Mouse (Mus musculus) midbrain, embryonic 15.5 days (tissue): ENCODE measurements around the gene AL732309.1. TPM values are rescaled to one million over a fixed set of nuclear protein-coding genes. Genes with fewer than 3 reads are reported as not detected.

Source experiments
- ATAC-seq: fragments of 200-750 bp; cut with Nextera tagmentation; replicated peaks from 2 replicates; pipeline ENCODE4 v1.8.0; 2017; ENCODE audit warnings: moderate TSS enrichment
- H3K27ac ChIP-seq: fragments of 300-500 bp; sonication (generic); 2 replicates; pipeline ENCODE4 v1.5.1; 2015; ENCODE audit warnings: mild to moderate bottlenecking, inconsistent platforms
- H3K27me3 ChIP-seq: fragments of 300-500 bp; sonication (generic); replicated peaks from 2 replicates; pipeline ENCODE4 v1.6.1; 2015; ENCODE audit warnings: inconsistent platforms
- H3K36me3 ChIP-seq: fragments of 300-500 bp; sonication (generic); replicated peaks from 2 replicates; pipeline ENCODE4 v1.6.1; 2015; ENCODE audit warnings: inconsistent platforms
- H3K4me1 ChIP-seq: fragments of 300-500 bp; sonication (generic); 2 replicates; pipeline ENCODE4 v1.6.1; 2015; ENCODE audit warnings: inconsistent platforms
- H3K4me2 ChIP-seq: fragments of 300-500 bp; sonication (generic); 2 replicates; pipeline ENCODE4 v1.6.1; 2015; ENCODE audit warnings: inconsistent platforms, mild to moderate bottlenecking, moderate library complexity
- H3K4me3 ChIP-seq: fragments of 300-500 bp; sonication (generic); 2 replicates; pipeline ENCODE4 v1.5.1; 2015; ENCODE audit warnings: mild to moderate bottlenecking, inconsistent platforms
- H3K9ac ChIP-seq: fragments of 300-500 bp; sonication (generic); 2 replicates; pipeline ENCODE4 v1.6.1; 2015; ENCODE audit warnings: mild to moderate bottlenecking, inconsistent platforms
- H3K9me3 ChIP-seq: fragments of 300-500 bp; sonication (generic); 2 replicates; pipeline ENCODE4 v1.6.1; 2016; ENCODE audit warnings: inconsistent platforms
- WGBS: fragments of 180-500 bp; shearing (Covaris S2); methylation state at CpG from one replicate; pipeline ENCODE4 v1.1.7; 2015; ENCODE audit warnings: mixed read lengths; 5-methylcytosine and 5-hydroxymethylcytosine counted together
- polyA plus RNA-seq: library from polyadenylated mRNA; unstranded; fragments of >200 nt; fragmentation: Nextera tagmentation; extraction: Ambion mirVana; gene quantifications from 2 replicates; pipeline ENCODE4 v1.2.1, GENCODE M21; 2015

The AL732309.1 gene
- polyA plus RNA-seq, 1 experiment from 2014 or later, result 6.2 TPM

GRCm38 (mm10) chr2:25233421-25233820, 13.2 kb downstream of the AL732309.1 start:
- ATAC-seq, result no peak
- H3K27me3 ChIP-seq, result peaks cover 6% of the 10 kb centered on the region; the same call in 1 of the 2 replicates
- no peak overlapping the region for H3K27ac ChIP-seq
- H3K9me3 ChIP-seq, result no peaks in the 10 kb centered on the region
- H3K4me1 ChIP-seq, result peaks cover 4% of the 10 kb centered on the region; the same call in 1 of the 2 replicates
- WGBS, result 82% methylated on average over 4 of the region's 4 CpGs
- H3K4me3 ChIP-seq, result no peak overlapping the region
- H3K9ac ChIP-seq, result no peak overlapping the region
- H3K4me2 ChIP-seq, result no peak overlapping the region
- no peaks in the 10 kb centered on the region for H3K36me3 ChIP-seq

- H3K27ac ChIP-seq, result no peak overlapping the region
- 49% methylated on average over 12 of the region's 12 CpGs for WGBS
- ATAC-seq, result no peak
These were observed 15.6 kb downstream of the AL732309.1 start for GRCm38 (mm10) chr2:25231038-25231437.

GRCm38 (mm10) chr2:25230581-25230980, 16.1 kb downstream of the AL732309.1 start:
- Histone ChIP-seq H3K4me3 (no peak overlapping the region), H3K36me3 (no peaks in the 10 kb centered on the region), H3K9me3 (no peaks in the 10 kb centered on the region), H3K27me3 (peaks cover 6% of the 10 kb centered on the region; the same call in 1 of the 2 replicates), H3K4me1 (peaks cover 9% of the 10 kb centered on the region), H3K27ac (no peak overlapping the region), H3K9ac (no peak overlapping the region), H3K4me2 (no peak overlapping the region)
- no peak for ATAC-seq
- 81% methylated on average over 7 of the region's 7 CpGs for WGBS

More at GRCm38 (mm10) chr2:25231038-25231437, 15.6 kb downstream of the AL732309.1 start:
- Histone ChIP-seq H3K4me3 (no peak overlapping the region), H3K9me3 (no peaks in the 10 kb centered on the region), H3K27me3 (peaks cover 6% of the 10 kb centered on the region; the same call in 1 of the 2 replicates), H3K4me1 (peaks cover 4% of the 10 kb centered on the region), H3K36me3 (no peaks in the 10 kb centered on the region), H3K9ac (no peak overlapping the region), H3K4me2 (no peak overlapping the region)

GRCm38 (mm10) chr2:25229582-25229981, 17.1 kb downstream of the AL732309.1 start:
- H3K4me3 ChIP-seq, result no peak overlapping the region
- WGBS, result 82% methylated on average over 5 of the region's 5 CpGs

GRCm38 (mm10) chr2:25228995-25229530, 17.6 kb downstream of the AL732309.1 start:
- no peaks in the 10 kb centered on the region for H3K36me3 ChIP-seq
- H3K4me2 ChIP-seq, result peak overlapping the region; percentile 28; the same call in 1 of the 2 replicates
- no peak overlapping the region for H3K27ac ChIP-seq
- 67% methylated on average over 6 of the region's 6 CpGs for WGBS
- H3K4me1 ChIP-seq, result peaks cover 12% of the 10 kb centered on the region
- no peak overlapping the region for H3K4me3 ChIP-seq
- no peaks in the 10 kb centered on the region for H3K9me3 ChIP-seq
- ATAC-seq, result no peak
- no peak overlapping the region for H3K9ac ChIP-seq
- H3K27me3 ChIP-seq, result no peaks in the 10 kb centered on the region

More at GRCm38 (mm10) chr2:25229582-25229981, 17.1 kb downstream of the AL732309.1 start:
- ATAC-seq, result no peak
- no peak overlapping the region for H3K27ac ChIP-seq
- no peaks in the 10 kb centered on the region for H3K9me3 ChIP-seq
- H3K4me2 ChIP-seq, result no peak overlapping the region
- no peak overlapping the region for H3K9ac ChIP-seq
- peaks cover 12% of the 10 kb centered on the region for H3K4me1 ChIP-seq
- H3K27me3 ChIP-seq, result no peaks in the 10 kb centered on the region
- no peaks in the 10 kb centered on the region for H3K36me3 ChIP-seq

- no peaks in the 10 kb centered on the region for H3K9me3 ChIP-seq
- WGBS, result under 1% methylated on average over 7 of the region's 7 CpGs
- H3K27ac ChIP-seq, result peak overlapping the region; percentile 44
- ATAC-seq, result no peak
- peak overlapping the region; percentile 28; the same call in 1 of the 2 replicates for H3K4me2 ChIP-seq
- peaks cover 16% of the 10 kb centered on the region for H3K4me1 ChIP-seq
- H3K9ac ChIP-seq, result no peak overlapping the region
- no peak overlapping the region for H3K4me3 ChIP-seq
- no peaks in the 10 kb centered on the region for H3K36me3 ChIP-seq
- no peaks in the 10 kb centered on the region for H3K27me3 ChIP-seq
These were observed 18.2 kb downstream of the AL732309.1 start for GRCm38 (mm10) chr2:25228431-25228889.

GRCm38 (mm10) chr2:25227406-25227805, 19.3 kb downstream of the AL732309.1 start:
- H3K4me3 ChIP-seq, result no peak overlapping the region
- 94% methylated on average over 4 of the region's 4 CpGs for WGBS
- no peak overlapping the region for H3K4me2 ChIP-seq
- H3K27ac ChIP-seq, result no peak overlapping the region
- H3K36me3 ChIP-seq, result no peaks in the 10 kb centered on the region
- no peak for ATAC-seq
- H3K4me1 ChIP-seq, result peaks cover 20% of the 10 kb centered on the region
- no peaks in the 10 kb centered on the region for H3K27me3 ChIP-seq
- H3K9ac ChIP-seq, result no peak overlapping the region
- H3K9me3 ChIP-seq, result no peaks in the 10 kb centered on the region

DNA sequence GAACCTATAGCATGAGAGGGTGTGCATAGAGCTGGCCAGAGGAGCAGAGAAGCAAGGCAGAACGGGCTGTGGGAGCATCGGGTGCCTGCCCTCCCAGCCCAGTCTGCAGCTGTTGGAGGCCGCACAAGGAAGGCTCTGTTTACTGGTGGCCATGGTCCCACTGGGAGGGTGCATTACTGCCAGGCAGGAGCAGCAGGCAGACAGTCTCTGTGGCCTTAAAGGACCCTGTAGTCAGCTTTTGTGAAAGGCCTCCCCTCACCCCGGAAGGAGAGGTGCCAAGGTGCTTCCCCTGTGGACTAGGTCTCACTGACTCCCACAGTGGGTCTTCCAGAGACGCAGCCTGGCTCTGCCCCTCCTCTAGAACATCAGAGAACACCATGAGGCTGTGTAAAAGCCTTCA, 19.8 kb downstream of the AL732309.1 start:
- H3K9ac ChIP-seq, result no peak overlapping the region

GRCm38 (mm10) chr2:25225811-25226379, 20.8 kb downstream of the AL732309.1 start:
- 71% methylated on average over 8 of the region's 8 CpGs for WGBS
- Histone ChIP-seq H3K4me1 (peaks cover 20% of the 10 kb centered on the region), H3K9ac (no peak overlapping the region), H3K4me2 (peak overlapping the region; percentile 51; the same call in 1 of the 2 replicates), H3K27me3 (no peaks in the 10 kb centered on the region), H3K27ac (0 out of 2 replicates have a peak overlapping the region, but pooled peaks have one; percentile 99), H3K4me3 (no peak overlapping the region; the same call in 1 of the 2 replicates), H3K36me3 (no peaks in the 10 kb centered on the region), H3K9me3 (no peaks in the 10 kb centered on the region)
- ATAC-seq, result no peak

More for the DNA sequence above, 19.8 kb downstream of the AL732309.1 start:
- 83% methylated on average over 5 of the region's 5 CpGs for WGBS
- Histone ChIP-seq H3K27me3 (no peaks in the 10 kb centered on the region), H3K27ac (no peak overlapping the region), H3K4me3 (no peak overlapping the region), H3K9me3 (no peaks in the 10 kb centered on the region), H3K4me1 (peaks cover 20% of the 10 kb centered on the region), H3K36me3 (no peaks in the 10 kb centered on the region), H3K4me2 (no peak overlapping the region)
- ATAC-seq, result no peak

GRCm38 (mm10) chr2:25224766-25225752, 21.6 kb downstream of the AL732309.1 start:
- H3K4me3 ChIP-seq, result peak overlapping the region; percentile 61
- ATAC-seq, result peak; percentile 97
- H3K27ac ChIP-seq, result peak overlapping the region; percentile 99
- peaks cover 20% of the 10 kb centered on the region for H3K4me1 ChIP-seq
- H3K27me3 ChIP-seq, result no peaks in the 10 kb centered on the region
- no peaks in the 10 kb centered on the region for H3K36me3 ChIP-seq
- 2% methylated on average over 41 of the region's 41 CpGs for WGBS
- peak overlapping the region; percentile 51 for H3K4me2 ChIP-seq
- peak overlapping the region; percentile 77 for H3K9ac ChIP-seq
- no peaks in the 10 kb centered on the region for H3K9me3 ChIP-seq

GRCm38 (mm10) chr2:25224492-25224765, 22.2 kb downstream of the AL732309.1 start, which contains the start of gene Tubb4b:
TSS of gene Tubb4b (minus strand) at chr2:25224702.
- ATAC-seq, result no peak
- H3K9me3 ChIP-seq, result no peaks in the 10 kb centered on the region
- H3K27ac ChIP-seq, result peak within 1 kb of the TSS; percentile 99
- no peaks in the 10 kb centered on the region for H3K36me3 ChIP-seq
- H3K9ac ChIP-seq, result peak within 1 kb of the TSS; percentile 89
- 0% methylated on average over 17 of the region's 17 CpGs for WGBS
- peak within 1 kb of the TSS; percentile 90 for H3K4me2 ChIP-seq
- H3K27me3 ChIP-seq, result no peaks in the 10 kb centered on the region
- peaks cover 20% of the 10 kb centered on the region for H3K4me1 ChIP-seq
- H3K4me3 ChIP-seq, result peak within 1 kb of the TSS; percentile 98
